Mouse (Mus musculus) intestine, embryonic 14.5 days (tissue): ENCODE results near the gene Vps37b. TPM values are rescaled to one million over a fixed set of nuclear protein-coding genes. Genes with fewer than 3 reads are reported as not detected.
A peak's percentile ranks its signal among the peaks of the same experiment; 100 is the strongest.

Experiments used
- ATAC-seq: fragments of 200-750 bp; cut with Nextera tagmentation; replicated peaks from 2 replicates; pipeline ENCODE4 v1.8.0; 2017; ENCODE audit warnings: low read depth, moderate number of reproducible peaks, moderate TSS enrichment, moderate library complexity; ENCODE audit not compliant: low FRiP score, low TSS enrichment
- DNase-seq: peaks from one replicate; pipeline ENCODE4 v3.0.0-alpha.2; 2018; ENCODE audit warnings: low spot score
- H3K27ac ChIP-seq: fragments of 300-500 bp; sonication (generic); 2 replicates; pipeline ENCODE4 v1.5.1; 2014; ENCODE audit warnings: low read depth, mild to moderate bottlenecking, control low read depth
- H3K27me3 ChIP-seq: fragments of 300-500 bp; sonication (generic); replicated peaks from 2 replicates; pipeline ENCODE4 v1.6.1; 2014; ENCODE audit warnings: low read length, control low read depth; ENCODE audit not compliant: control insufficient read depth, insufficient read depth
- H3K36me3 ChIP-seq: fragments of 300-500 bp; sonication (generic); 2 replicates; pipeline ENCODE4 v1.6.1; 2014; ENCODE audit warnings: low read length, control low read depth; ENCODE audit not compliant: control insufficient read depth, insufficient read depth
- H3K4me1 ChIP-seq: fragments of 300-500 bp; sonication (generic); replicated peaks from 2 replicates; pipeline ENCODE4 v1.6.1; 2014; ENCODE audit warnings: low read length, control low read depth, mixed read lengths; ENCODE audit not compliant: control insufficient read depth, insufficient read depth
- H3K4me2 ChIP-seq: fragments of 300-500 bp; sonication (generic); 2 replicates; pipeline ENCODE4 v1.6.1; 2014; ENCODE audit warnings: low read length
- H3K4me3 ChIP-seq: fragments of 300-500 bp; sonication (generic); 2 replicates; pipeline ENCODE4 v1.5.1; 2014; ENCODE audit warnings: low read depth, low read length, control low read depth, mixed read lengths
- H3K9ac ChIP-seq: fragments of 300-500 bp; sonication (generic); 2 replicates; pipeline ENCODE4 v1.6.1; 2014; ENCODE audit warnings: mild to moderate bottlenecking, low read length
- H3K9me3 ChIP-seq: fragments of 300-500 bp; sonication (generic); 2 replicates; pipeline ENCODE4 v1.6.1; 2016; ENCODE audit warnings: low read length, control low read depth; ENCODE audit not compliant: control insufficient read depth
- WGBS: fragments of 180-500 bp; shearing (Covaris S2); extraction: QIAGEN DNeasy Blood & Tissue Kit; methylation state at CpG from one replicate; pipeline ENCODE4 v1.1.7; 2014; 5-methylcytosine and 5-hydroxymethylcytosine counted together
- polyA plus RNA-seq: library from polyadenylated mRNA; unstranded; fragments of >200 nt; fragmentation: Nextera tagmentation; extraction: Ambion mirVana; gene quantifications from 2 replicates; pipeline ENCODE4 v1.2.1, GENCODE M21; 2014

Vps37b gene
- polyA plus RNA-seq, 1 experiment from 2014 or later: 27.7 TPM

DNA sequence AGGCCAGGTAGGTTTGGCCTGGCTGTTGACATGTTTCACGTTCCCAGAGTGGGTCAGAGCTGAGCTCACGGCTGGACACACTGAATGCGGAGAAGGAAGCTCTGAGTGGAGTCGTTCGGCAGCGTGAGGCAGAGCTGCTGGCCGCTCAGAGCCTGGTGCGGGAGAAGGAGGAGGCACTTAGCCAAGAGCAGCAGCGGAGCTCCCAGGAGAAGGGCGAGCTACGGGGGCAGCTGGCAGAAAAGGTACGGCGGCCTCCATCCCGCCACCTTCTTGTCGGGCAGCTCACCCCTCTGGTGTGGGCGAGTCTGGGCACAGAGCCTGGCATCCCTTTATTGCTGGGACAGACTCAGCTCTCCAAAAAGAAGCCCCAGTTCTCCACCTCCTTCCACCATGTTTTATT, 34.3 kb downstream of the Vps37b start:
- Histone ChIP-seq H3K9me3 (no peaks in the 10 kb centered on the region), H3K4me1 (peaks cover 6% of the 10 kb centered on the region; the same call in 1 of the 2 replicates), H3K9ac (no peak overlapping the region), H3K4me2 (no peak overlapping the region), H3K4me3 (no peak overlapping the region), H3K36me3 (0 out of 2 replicates have a peak, but pooled peaks cover 8% of the 10 kb centered on the region), H3K27ac (no peak overlapping the region), H3K27me3 (no peaks in the 10 kb centered on the region)
- WGBS: 78% methylated on average over 16 of the region's 16 CpGs
- DNase-seq: no peak
- ATAC-seq: no peak

GRCm38 (mm10) chr5:123997211-123997751, 34.8 kb downstream of the Vps37b start:
- Histone ChIP-seq H3K4me3 (no peak overlapping the region), H3K9me3 (no peaks in the 10 kb centered on the region), H3K36me3 (0 out of 2 replicates have a peak, but pooled peaks cover 8% of the 10 kb centered on the region), H3K4me2 (no peak overlapping the region), H3K4me1 (peaks cover 6% of the 10 kb centered on the region), H3K27ac (no peak overlapping the region), H3K9ac (no peak overlapping the region), H3K27me3 (no peaks in the 10 kb centered on the region)
- DNase-seq (no peak), ATAC-seq (no peak)
- WGBS: 88% methylated on average over 24 of the region's 24 CpGs

GRCm38 (mm10) chr5:123996695-123997094, 35.4 kb downstream of the Vps37b start:
- Histone ChIP-seq H3K9ac (no peak overlapping the region), H3K9me3 (no peaks in the 10 kb centered on the region), H3K36me3 (0 out of 2 replicates have a peak, but pooled peaks cover 7% of the 10 kb centered on the region), H3K4me2 (no peak overlapping the region), H3K27me3 (no peaks in the 10 kb centered on the region), H3K27ac (no peak overlapping the region), H3K4me3 (no peak overlapping the region), H3K4me1 (peaks cover 6% of the 10 kb centered on the region; the same call in 1 of the 2 replicates)
- DNase-seq (no peak), ATAC-seq (no peak)
- WGBS: 92% methylated on average over 14 of the region's 14 CpGs

GRCm38 (mm10) chr5:123996194-123996593, 35.9 kb downstream of the Vps37b start:
- 78% methylated on average over 10 of the region's 10 CpGs for WGBS
- H3K27ac ChIP-seq: no peak overlapping the region
- H3K36me3 ChIP-seq: 0 out of 2 replicates have a peak, but pooled peaks cover 2% of the 10 kb centered on the region
- ATAC-seq: no peak
- no peak overlapping the region for H3K9ac ChIP-seq
- no peak overlapping the region for H3K4me3 ChIP-seq
- peaks cover 6% of the 10 kb centered on the region; the same call in 1 of the 2 replicates for H3K4me1 ChIP-seq
- H3K9me3 ChIP-seq: no peaks in the 10 kb centered on the region
- no peak overlapping the region for H3K4me2 ChIP-seq
- no peaks in the 10 kb centered on the region for H3K27me3 ChIP-seq
- no peak for DNase-seq

DNA sequence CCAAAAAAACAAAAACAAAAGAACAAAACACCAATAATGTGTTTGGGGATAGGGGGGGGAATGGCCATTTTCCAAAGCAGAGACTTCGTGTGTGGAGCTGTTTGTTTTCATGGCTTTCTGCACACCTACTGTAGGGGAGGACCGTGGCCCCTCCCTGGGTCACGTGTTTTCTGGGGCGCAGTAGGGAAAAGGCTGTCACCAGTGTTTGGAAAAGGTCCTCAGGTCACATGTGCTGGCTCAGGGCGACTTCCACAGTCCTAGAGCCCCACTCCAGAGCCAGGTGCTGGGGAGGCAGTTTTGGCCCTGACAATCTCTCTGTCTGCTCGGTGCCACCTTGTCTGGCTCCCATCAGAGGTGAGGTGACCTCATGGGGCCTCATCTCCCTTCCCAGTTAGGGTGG, 36.7 kb downstream of the Vps37b start:
- DNase-seq: no peak
- Histone ChIP-seq H3K36me3 (no peaks in the 10 kb centered on the region), H3K4me2 (no peak overlapping the region), H3K4me1 (peaks cover 6% of the 10 kb centered on the region; the same call in 1 of the 2 replicates), H3K9ac (no peak overlapping the region), H3K9me3 (no peaks in the 10 kb centered on the region), H3K27ac (no peak overlapping the region), H3K27me3 (no peaks in the 10 kb centered on the region), H3K4me3 (no peak overlapping the region)
- no peak for ATAC-seq
- whole genome bisulfite sequencing: 71% methylated on average over 6 of the region's 6 CpGs

- 95% methylated on average over 7 of the region's 7 CpGs for whole genome bisulfite sequencing
- H3K4me3 ChIP-seq: no peak overlapping the region
- H3K9me3 ChIP-seq: no peaks in the 10 kb centered on the region
- H3K9ac ChIP-seq: no peak overlapping the region
- ATAC-seq (no peak), DNase-seq (no peak)
- no peaks in the 10 kb centered on the region for H3K27me3 ChIP-seq
- H3K36me3 ChIP-seq: no peaks in the 10 kb centered on the region
- peaks cover 6% of the 10 kb centered on the region; the same call in 1 of the 2 replicates for H3K4me1 ChIP-seq
- H3K4me2 ChIP-seq: no peak overlapping the region
- no peak overlapping the region for H3K27ac ChIP-seq
These were observed 37.6 kb downstream of the Vps37b start for GRCm38 (mm10) chr5:123994468-123994867.

- Histone ChIP-seq H3K9me3 (no peaks in the 10 kb centered on the region), H3K27ac (no peak overlapping the region), H3K4me1 (peaks cover 6% of the 10 kb centered on the region; the same call in 1 of the 2 replicates), H3K9ac (no peak overlapping the region), H3K36me3 (no peaks in the 10 kb centered on the region), H3K4me3 (no peak overlapping the region), H3K27me3 (no peaks in the 10 kb centered on the region), H3K4me2 (no peak overlapping the region)
- WGBS: 65% methylated on average over 7 of the region's 7 CpGs
- DNase-seq (no peak), ATAC-seq (no peak)
These were observed 38.6 kb downstream of the Vps37b start for GRCm38 (mm10) chr5:123993263-123994036.

- H3K4me3 ChIP-seq: no peak overlapping the region
- ATAC-seq (no peak), DNase-seq (peak; percentile 95)
- H3K27ac ChIP-seq: no peak overlapping the region
- no peaks in the 10 kb centered on the region for H3K9me3 ChIP-seq
- peaks cover 6% of the 10 kb centered on the region; the same call in 1 of the 2 replicates for H3K4me1 ChIP-seq
- H3K27me3 ChIP-seq: no peaks in the 10 kb centered on the region
- H3K9ac ChIP-seq: no peak overlapping the region
- H3K36me3 ChIP-seq: no peaks in the 10 kb centered on the region
- no peak overlapping the region for H3K4me2 ChIP-seq
- 36% methylated on average over 5 of the region's 5 CpGs for WGBS
These were observed 39.3 kb downstream of the Vps37b start for GRCm38 (mm10) chr5:123992794-123993193.
